Mouse (Mus musculus) cerebellum, adult 9-10 months (tissue): ENCODE data around the gene Defb38.

Experiments used
- DNase-seq: peaks from one replicate; pipeline ENCODE4 v3.0.0; 2022

The Defb38 gene

DNA sequence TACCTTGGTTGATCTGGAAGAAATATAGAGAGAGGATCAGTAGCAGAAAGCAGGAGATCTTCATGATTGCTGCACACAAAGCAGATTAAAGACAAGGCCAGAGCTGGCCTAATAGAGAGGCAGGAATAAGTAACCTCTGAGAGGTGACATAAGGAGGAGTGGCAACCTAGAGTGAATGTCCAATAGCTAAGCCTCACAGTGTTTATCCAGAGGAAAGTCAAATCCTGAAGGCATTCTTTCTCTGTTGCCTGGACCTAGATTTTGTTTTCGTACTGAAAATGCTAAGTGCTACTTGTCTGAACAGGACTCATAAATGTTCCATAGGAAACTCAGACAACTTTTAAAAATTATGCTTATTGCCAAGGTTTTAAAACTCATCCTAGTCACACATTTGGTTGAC, at the start of gene Defb38:
TSS of gene Defb38 (minus strand) at position 101 of the 400 bp plus-strand sequence.
- no peak for DNase-seq

DNA sequence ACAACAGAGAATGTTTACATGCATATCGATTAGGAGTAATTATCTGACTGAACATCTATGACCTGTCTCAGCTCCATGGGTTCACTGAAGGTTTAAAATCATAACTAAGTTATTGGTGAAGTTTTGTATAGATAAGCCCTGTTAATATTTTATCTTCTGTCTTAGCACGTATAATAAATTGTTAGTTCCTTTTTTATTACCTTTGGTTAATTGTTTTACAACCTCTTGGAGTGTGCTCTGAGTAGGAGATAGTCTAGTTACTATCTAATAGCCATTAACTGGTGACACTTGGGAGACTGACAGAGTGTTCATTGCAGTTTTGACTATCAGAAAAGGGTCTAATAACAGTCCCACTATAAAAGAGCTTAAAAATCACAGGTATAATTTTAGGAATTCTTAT, 39.6 kb upstream of the Defb38 start:
- DNase-seq: no peak

DNA sequence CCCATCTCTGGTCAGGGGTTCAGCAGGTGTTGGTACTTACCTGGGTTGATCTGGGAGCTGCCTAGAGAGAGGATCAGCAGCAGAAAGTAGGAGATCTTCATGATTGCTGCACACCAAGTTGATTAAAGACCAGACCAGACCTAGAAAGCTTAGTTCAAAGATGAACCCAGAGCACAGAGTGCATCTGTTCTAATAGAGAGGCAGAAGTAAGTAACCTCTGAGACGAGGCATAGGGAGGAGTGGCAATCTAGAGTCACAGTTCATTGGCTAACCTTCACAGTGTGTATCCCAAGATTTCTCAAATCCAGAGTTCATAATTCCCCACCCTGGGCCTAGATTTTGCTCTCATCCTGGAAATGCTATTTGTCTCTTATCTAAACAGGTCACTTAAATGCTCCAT, 38.3 kb upstream of the Defb38 start, which contains the start of gene Defb39:
TSS of gene Defb39 (minus strand) at position 101 of the 400 bp plus-strand sequence.
- no peak for DNase-seq

DNA sequence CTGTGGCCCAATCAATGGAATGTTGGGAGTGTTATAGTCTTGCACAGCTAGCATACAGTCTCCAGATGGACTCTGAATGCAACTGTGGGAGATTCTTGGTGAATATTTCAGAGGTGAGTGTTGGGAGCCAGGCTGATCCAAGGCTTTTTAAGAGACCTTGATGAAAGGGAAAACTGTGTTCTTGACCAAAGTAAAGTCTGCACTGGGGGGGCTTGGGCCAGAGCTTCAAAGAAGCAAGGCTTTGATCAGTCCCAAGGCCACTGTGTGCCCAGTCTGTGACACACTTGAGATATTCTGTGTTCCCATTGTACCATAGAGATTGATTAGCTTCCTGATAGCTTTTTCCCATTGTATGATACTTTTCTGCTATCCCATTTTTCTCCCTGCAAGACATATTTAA, 36.5 kb upstream of the Defb38 start:
- no peak for DNase-seq

DNA sequence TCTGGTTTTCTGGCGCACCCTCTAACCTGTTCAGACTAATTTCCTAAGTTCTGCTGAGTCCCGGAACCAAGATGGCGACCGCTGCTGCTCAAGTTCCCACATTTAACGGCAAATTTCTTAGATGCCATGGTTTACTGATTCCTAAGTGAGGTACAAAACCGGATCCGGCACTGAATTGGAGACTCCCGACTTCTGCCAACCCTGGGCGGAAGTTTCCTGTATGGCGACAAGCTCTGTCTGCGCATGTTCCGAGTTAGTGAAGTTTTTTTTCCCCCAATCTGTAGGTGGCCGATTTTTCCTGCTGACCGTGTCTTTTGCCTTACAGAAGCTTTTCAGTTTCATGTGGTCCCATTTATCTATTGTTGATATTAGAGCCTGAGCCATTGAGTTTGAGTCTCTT, 18.9 kb upstream of the Defb38 start:
- DNase-seq: no peak
